Mouse (Mus musculus): ENCODE results near the gene Igf2bp1. TPM values are rescaled to one million over a fixed set of nuclear protein-coding genes. Genes with fewer than 3 reads are reported as not detected.

Gene Igf2bp1
- polyA plus RNA-seq, 1 experiment from 2014 or later = 39.3 TPM

GRCm38 (mm10) chr11:96007516-96008235, 1.9 kb upstream of the Igf2bp1 start:
- Histone ChIP-seq H3K9me3 (no peaks in the 10 kb centered on the region), H3K36me3 (no peaks in the 10 kb centered on the region), H3K9ac (peak overlapping the region; percentile 96), H3K4me2 (peak overlapping the region; percentile 94), H3K4me3 (peak overlapping the region; percentile 79), H3K27me3 (replicated peaks) (no peaks in the 10 kb centered on the region), H3K27ac (replicated peaks) (peak overlapping the region; percentile 97), H3K4me1 (peaks cover 25% of the 10 kb centered on the region)
- 0 out of 2 replicates have a peak, but pooled peaks have one; percentile 20 for ATAC-seq (ENCODE audit: extremely low read depth, insufficient number of reproducible peaks, low FRiP score, low TSS enrichment)
- WGBS = under 1% methylated on average over 33 of the region's 33 CpGs

- ATAC-seq (ENCODE audit: extremely low read depth, insufficient number of reproducible peaks, low FRiP score, low TSS enrichment) = peak; percentile 55; the same call in 1 of the 2 replicates
- under 1% methylated on average over 59 of the region's 67 CpGs for WGBS
- Histone ChIP-seq H3K27me3 (replicated peaks) (no peaks in the 10 kb centered on the region), H3K9ac (peak overlapping the region; percentile 96), H3K9me3 (no peaks in the 10 kb centered on the region), H3K4me3 (peak overlapping the region; percentile 79), H3K4me2 (peak overlapping the region; percentile 94), H3K36me3 (no peaks in the 10 kb centered on the region), H3K4me1 (peaks cover 28% of the 10 kb centered on the region), H3K27ac (replicated peaks) (peak overlapping the region; percentile 97)
Observed at GRCm38 (mm10) chr11:96006852-96007515, 1.2 kb upstream of the Igf2bp1 start.

- no peaks in the 10 kb centered on the region for H3K9me3 ChIP-seq
- H3K27me3 ChIP-seq (replicated peaks) = no peaks in the 10 kb centered on the region
- ATAC-seq (ENCODE audit: extremely low read depth, insufficient number of reproducible peaks, low FRiP score, low TSS enrichment) = no peak
- H3K4me1 ChIP-seq = peaks cover 33% of the 10 kb centered on the region
- no peaks in the 10 kb centered on the region for H3K36me3 ChIP-seq
- peak overlapping the region; percentile 79 for H3K4me3 ChIP-seq
- H3K4me2 ChIP-seq = peak overlapping the region; percentile 94
- under 1% methylated on average over 33 of the region's 33 CpGs for WGBS
- peak overlapping the region; percentile 96 for H3K9ac ChIP-seq
- H3K27ac ChIP-seq (replicated peaks) = peak overlapping the region; percentile 97
Observed at GRCm38 (mm10) chr11:96006367-96006851, 669 bp upstream of the Igf2bp1 start.

GRCm38 (mm10) chr11:96004793-96005402, 842 bp downstream of the Igf2bp1 start:
- WGBS = under 1% methylated on average over 47 of the region's 57 CpGs
- peak overlapping the region; percentile 96 for H3K9ac ChIP-seq
- H3K9me3 ChIP-seq = no peaks in the 10 kb centered on the region
- peaks cover 44% of the 10 kb centered on the region for H3K4me1 ChIP-seq
- H3K4me2 ChIP-seq = peak overlapping the region; percentile 94
- no peak for ATAC-seq (ENCODE audit: extremely low read depth, insufficient number of reproducible peaks, low FRiP score, low TSS enrichment)
- peak overlapping the region; percentile 79 for H3K4me3 ChIP-seq
- H3K36me3 ChIP-seq = no peaks in the 10 kb centered on the region
- H3K27me3 ChIP-seq (replicated peaks) = no peaks in the 10 kb centered on the region
- peak overlapping the region; percentile 97 for H3K27ac ChIP-seq (replicated peaks)

- H3K27ac ChIP-seq (replicated peaks) = peak overlapping the region; percentile 97
- WGBS = under 1% methylated on average over 32 of the region's 32 CpGs
- H3K4me2 ChIP-seq = peak overlapping the region; percentile 94
- no peak for ATAC-seq (ENCODE audit: extremely low read depth, insufficient number of reproducible peaks, low FRiP score, low TSS enrichment)
- H3K4me1 ChIP-seq = peaks cover 45% of the 10 kb centered on the region
- H3K9me3 ChIP-seq = no peaks in the 10 kb centered on the region
- H3K27me3 ChIP-seq (replicated peaks) = no peaks in the 10 kb centered on the region
- H3K4me3 ChIP-seq = peak overlapping the region; percentile 79
- H3K36me3 ChIP-seq = no peaks in the 10 kb centered on the region
- peak overlapping the region; percentile 96 for H3K9ac ChIP-seq
Observed at GRCm38 (mm10) chr11:96003969-96004792, 1.6 kb downstream of the Igf2bp1 start.

GRCm38 (mm10) chr11:96003100-96003900, 2.4 kb downstream of the Igf2bp1 start:
- H3K4me2 ChIP-seq = peak overlapping the region; percentile 94
- no peaks in the 10 kb centered on the region for H3K36me3 ChIP-seq
- 3% methylated on average over 12 of the region's 12 CpGs for WGBS
- no peaks in the 10 kb centered on the region for H3K9me3 ChIP-seq
- peak overlapping the region; percentile 49; the same call in 1 of the 2 replicates for H3K27ac ChIP-seq (replicated peaks)
- peak overlapping the region; percentile 96 for H3K9ac ChIP-seq
- peaks cover 47% of the 10 kb centered on the region for H3K4me1 ChIP-seq
- H3K27me3 ChIP-seq (replicated peaks) = no peaks in the 10 kb centered on the region
- peak overlapping the region; percentile 79 for H3K4me3 ChIP-seq
- no peak for ATAC-seq (ENCODE audit: extremely low read depth, insufficient number of reproducible peaks, low FRiP score, low TSS enrichment)

GRCm38 (mm10) chr11:95994151-95994550, 11.6 kb downstream of the Igf2bp1 start:
- H3K9ac ChIP-seq = no peak overlapping the region
- H3K4me3 ChIP-seq = no peak overlapping the region
- H3K36me3 ChIP-seq = peaks cover 31% of the 10 kb centered on the region
- ATAC-seq (ENCODE audit: extremely low read depth, insufficient number of reproducible peaks, low FRiP score, low TSS enrichment) = no peak
- peaks cover 61% of the 10 kb centered on the region for H3K4me1 ChIP-seq
- no peak overlapping the region for H3K4me2 ChIP-seq
- H3K27ac ChIP-seq (replicated peaks) = no peak overlapping the region
- WGBS = 89% methylated on average over 8 of the region's 8 CpGs
- H3K9me3 ChIP-seq = no peaks in the 10 kb centered on the region
- no peaks in the 10 kb centered on the region for H3K27me3 ChIP-seq (replicated peaks)

GRCm38 (mm10) chr11:95990886-95991708, 14.6 kb downstream of the Igf2bp1 start:
- WGBS = 5% methylated on average over 47 of the region's 49 CpGs
- Histone ChIP-seq H3K9me3 (no peaks in the 10 kb centered on the region), H3K27ac (replicated peaks) (peak overlapping the region; percentile 92), H3K9ac (peak overlapping the region; percentile 91), H3K4me2 (peak overlapping the region; percentile 86), H3K4me1 (peaks cover 76% of the 10 kb centered on the region), H3K27me3 (replicated peaks) (no peaks in the 10 kb centered on the region), H3K36me3 (peaks cover 29% of the 10 kb centered on the region), H3K4me3 (peak overlapping the region; percentile 61)
- peak; percentile 35 for ATAC-seq (ENCODE audit: extremely low read depth, insufficient number of reproducible peaks, low FRiP score, low TSS enrichment)

- Histone ChIP-seq H3K4me3 (peak overlapping the region; percentile 61), H3K9me3 (no peaks in the 10 kb centered on the region), H3K27ac (replicated peaks) (peak overlapping the region; percentile 92), H3K27me3 (replicated peaks) (no peaks in the 10 kb centered on the region), H3K4me2 (peak overlapping the region; percentile 86), H3K9ac (peak overlapping the region; percentile 91), H3K4me1 (peaks cover 78% of the 10 kb centered on the region), H3K36me3 (peaks cover 23% of the 10 kb centered on the region)
- WGBS = 43% methylated on average over 4 of the region's 4 CpGs
- ATAC-seq (ENCODE audit: extremely low read depth, insufficient number of reproducible peaks, low FRiP score, low TSS enrichment) = no peak
Observed at GRCm38 (mm10) chr11:95990431-95990830, 15.3 kb downstream of the Igf2bp1 start.

Data from heart, embryonic 13.5 days (tissue).